Mouse (Mus musculus) forebrain, embryonic 14.5 days (tissue): ENCODE measurements around the gene Irgq. TPM values are rescaled to one million over a fixed set of nuclear protein-coding genes. Genes with fewer than 3 reads are reported as not detected.

Experiments used
- ATAC-seq: fragments of 200-750 bp; cut with Nextera tagmentation; 2 replicates; pipeline ENCODE4 v1.8.0; 2017; ENCODE audit warnings: mild to moderate bottlenecking, moderate library complexity
- DNase-seq: peaks from one replicate; pipeline ENCODE4 v3.0.0-alpha.2; 2015; ENCODE audit warnings: low spot score
- H3K27ac ChIP-seq: fragments of 300-500 bp; sonication (generic); 2 replicates; pipeline ENCODE4 v1.5.1; 2014; ENCODE audit warnings: low read depth, mild to moderate bottlenecking, control low read depth, low read length, moderate library complexity
- H3K27me3 ChIP-seq: fragments of 300-500 bp; sonication (generic); replicated peaks from 2 replicates; pipeline ENCODE4 v1.6.1; 2014; ENCODE audit warnings: low read length, control low read depth, mixed read lengths; ENCODE audit not compliant: control insufficient read depth, insufficient read depth
- H3K36me3 ChIP-seq: fragments of 300-500 bp; sonication (generic); 2 replicates; pipeline ENCODE4 v1.6.1; 2014; ENCODE audit warnings: low read length, control low read depth; ENCODE audit not compliant: control insufficient read depth, insufficient read depth
- H3K4me1 ChIP-seq: fragments of 300-500 bp; sonication (generic); 2 replicates; pipeline ENCODE4 v1.6.1; 2014; ENCODE audit warnings: antibody characterized with exemption, low read length, control low read depth; ENCODE audit not compliant: control insufficient read depth, insufficient read depth
- H3K4me2 ChIP-seq: fragments of 300-500 bp; sonication (generic); 2 replicates; pipeline ENCODE4 v1.6.1; 2014; ENCODE audit warnings: mild to moderate bottlenecking, control low read depth, low read length
- H3K4me3 ChIP-seq: fragments of 300-500 bp; sonication (generic); 2 replicates; pipeline ENCODE4 v1.5.1; 2014; ENCODE audit warnings: low read depth, low read length, control low read depth
- H3K9ac ChIP-seq: fragments of 300-500 bp; sonication (generic); 2 replicates; pipeline ENCODE4 v1.6.1; 2014; ENCODE audit warnings: mild to moderate bottlenecking, low read length, control low read depth, moderate library complexity
- H3K9me3 ChIP-seq: fragments of 300-500 bp; sonication (generic); replicated peaks from 2 replicates; pipeline ENCODE4 v1.6.1; 2016; ENCODE audit warnings: low read length, control low read depth, mixed read lengths; ENCODE audit not compliant: control insufficient read depth
- WGBS: fragments of 180-500 bp; shearing (Covaris S2); extraction: QIAGEN DNeasy Blood & Tissue Kit; methylation state at CpG from one replicate; pipeline ENCODE4 v1.1.7; 2014; 5-methylcytosine and 5-hydroxymethylcytosine counted together
- polyA plus RNA-seq: library from polyadenylated mRNA; unstranded; fragments of >200 nt; fragmentation: Nextera tagmentation; extraction: Ambion mirVana; gene quantifications from 2 replicates; pipeline ENCODE4 v1.2.1, GENCODE M21; 2014

Irgq gene
- polyA plus RNA-seq, 1 experiment from 2014 or later = 19.5 TPM

- ATAC-seq (peak; percentile 86), DNase-seq (peak; percentile 90)
- H3K27me3 ChIP-seq = peaks cover 13% of the 10 kb centered on the region
- peak within 1 kb of the TSS; percentile 75 for H3K4me2 ChIP-seq
- H3K27ac ChIP-seq = peak within 1 kb of the TSS; percentile 29; the same call in 1 of the 2 replicates
- WGBS = 6% methylated on average over 30 of the region's 30 CpGs
- H3K4me1 ChIP-seq = 0 out of 2 replicates have a peak, but pooled peaks cover 5% of the 10 kb centered on the region
- peak within 1 kb of the TSS; percentile 84 for H3K9ac ChIP-seq
- no peaks in the 10 kb centered on the region for H3K36me3 ChIP-seq
- peak within 1 kb of the TSS; percentile 47 for H3K4me3 ChIP-seq
- no peaks in the 10 kb centered on the region for H3K9me3 ChIP-seq
Measured at GRCm38 (mm10) chr7:24587330-24588105, 57.0 kb downstream of the Irgq start, which contains the start of the genes Ethe1 and Zfp575. Ethe1 (plus strand) TSS chr7:24587543. Zfp575 (minus strand) TSS chr7:24587641.

Other genes starting within 250 kb of the Irgq start
- 33.7 and 40.7 TPM in 2 replicates for gene Zfp61, start 229.5 kb upstream of the Irgq start, polyA plus RNA-seq
- 20.5 and 21.6 TPM in 2 replicates for gene Zfp94, start 214.0 kb upstream of the Irgq start, polyA plus RNA-seq
- 0.20 TPM in 1 of 2 replicates, not detected in the other for gene Tescl, start 196.8 kb upstream of the Irgq start, polyA plus RNA-seq
- gene Lypd5, start 181.5 kb upstream of the Irgq start, polyA plus RNA-seq = not detected in 2 replicates
- 0.09 and 0.53 TPM in 2 replicates for gene Kcnn4, start 160.4 kb upstream of the Irgq start, polyA plus RNA-seq
- 23.4 and 26.1 TPM in 2 replicates for gene Smg9, start 131.1 kb upstream of the Irgq start, polyA plus RNA-seq
- gene Irgc1, start 78.4 kb upstream of the Irgq start, polyA plus RNA-seq = not detected in 2 replicates
- 1.4 and 2.0 TPM in 2 replicates for gene Plaur, start 68.2 kb upstream of the Irgq start, polyA plus RNA-seq
- 26.3 and 29.0 TPM in 2 replicates for gene Cadm4, start 48.7 kb upstream of the Irgq start, polyA plus RNA-seq
- 178 and 205 TPM in 2 replicates for gene Zfp428, start 23.7 kb upstream of the Irgq start, polyA plus RNA-seq
- gene AC161166.1, start 18.2 kb upstream of the Irgq start, polyA plus RNA-seq = 0.20 and 0.45 TPM in 2 replicates
- 0.28 TPM in 1 of 2 replicates, not detected in the other for gene Pinlyp, start 15.4 kb downstream of the Irgq start, polyA plus RNA-seq
- 65.1 and 66.6 TPM in 2 replicates for gene Xrcc1, start 15.6 kb downstream of the Irgq start, polyA plus RNA-seq
- 22.6 and 23.2 TPM in 2 replicates for gene Ethe1, start 56.9 kb downstream of the Irgq start, polyA plus RNA-seq
- 3.3 and 6.6 TPM in 2 replicates for gene Zfp575, start 57.0 kb downstream of the Irgq start, polyA plus RNA-seq
- gene Phldb3, start 80.1 kb downstream of the Irgq start, polyA plus RNA-seq = not detected in 2 replicates
- gene Lypd3, start 105.9 kb downstream of the Irgq start, polyA plus RNA-seq = 0.20 and 0.21 TPM in 2 replicates
- not detected in 2 replicates for gene Tex101, start 146.0 kb downstream of the Irgq start, polyA plus RNA-seq
- not detected in 2 replicates for gene BC049730, start 178.6 kb downstream of the Irgq start, polyA plus RNA-seq
- not detected in 2 replicates for gene Gm4763, start 196.2 kb downstream of the Irgq start, polyA plus RNA-seq
- gene Cd177, start 229.6 kb downstream of the Irgq start, polyA plus RNA-seq = 0.19 and 0.63 TPM in 2 replicates
- gene Ceacam10, start 246.5 kb downstream of the Irgq start, polyA plus RNA-seq = not detected in 2 replicates